Comparison of ENCODE assay signal across 27 mouse cellular contexts in genomic region chr17:56769950-56770349, GRCm38 (mm10).
"Had no signal": no experiment of that assay in that cellular context is flagged by ENCODE, and none has a peak within 500 bp of the region (broad histone marks: within the 10 kb centered on the region; RNA-seq: fewer than 3 reads in every experiment).

Gene Prr22 (plus strand): TSS chr17:56770250.

- H3K4me2 ChIP-seq: embryonic facial prominence, embryonic 12.5 days; embryonic facial prominence, embryonic 13.5 days; embryonic facial prominence, embryonic 15.5 days; forebrain, embryonic 12.5 days; forebrain, embryonic 13.5 days; forebrain, embryonic 15.5 days had no signal

- H3K9ac ChIP-seq: embryonic facial prominence, embryonic 12.5 days; embryonic facial prominence, embryonic 13.5 days; embryonic facial prominence, embryonic 15.5 days; forebrain, embryonic 12.5 days; forebrain, embryonic 13.5 days; forebrain, embryonic 15.5 days; forebrain, postnatal 0 days had no signal

- ATAC-seq: forebrain, embryonic 13.5 days; forebrain, embryonic 14.5 days; forebrain, embryonic 15.5 days; forebrain, embryonic 16.5 days; forebrain, postnatal 0 days had no signal

- DNase-seq: cerebellum, adult 8-10 months; cerebellum, adult 9-10 months; cerebellum, adult 9-11 months; cerebellum, postnatal 10 days; cerebellum, postnatal 14 days; cerebellum, postnatal 25 days; cerebellum, postnatal 36 days; embryo, embryonic 11 days; forebrain, postnatal 0 days; gastrocnemius, adult 2 months; gastrocnemius, postnatal 10 days; gastrocnemius, postnatal 14 days; gastrocnemius, postnatal 25 days; gastrocnemius, postnatal 36 days; heart, adult 18-20 months; heart, adult 2 months had no signal

- H3K9me3 ChIP-seq: embryonic facial prominence, embryonic 10.5 days; embryonic facial prominence, embryonic 12.5 days; embryonic facial prominence, embryonic 13.5 days; embryonic facial prominence, embryonic 15.5 days; forebrain, embryonic 10.5 days; forebrain, embryonic 12.5 days; forebrain, embryonic 13.5 days; forebrain, embryonic 15.5 days had no signal

- H3K4me3 ChIP-seq: embryonic facial prominence, embryonic 10.5 days; embryonic facial prominence, embryonic 12.5 days; embryonic facial prominence, embryonic 13.5 days; embryonic facial prominence, embryonic 15.5 days; erythroblast, embryonic 14.5 days; forebrain, embryonic 10.5 days; forebrain, embryonic 12.5 days; forebrain, embryonic 13.5 days; forebrain, embryonic 15.5 days; gastrocnemius, adult 2 months; heart, adult 2 months had no signal

- H3K27me3 ChIP-seq: embryonic facial prominence, embryonic 12.5 days; embryonic facial prominence, embryonic 13.5 days; embryonic facial prominence, embryonic 15.5 days; forebrain, embryonic 12.5 days; forebrain, embryonic 13.5 days; forebrain, embryonic 15.5 days had no signal

- H3K27ac ChIP-seq: embryonic facial prominence, embryonic 10.5 days; embryonic facial prominence, embryonic 12.5 days; embryonic facial prominence, embryonic 13.5 days; embryonic facial prominence, embryonic 15.5 days; forebrain, embryonic 10.5 days; forebrain, embryonic 12.5 days; forebrain, embryonic 13.5 days; forebrain, embryonic 15.5 days; gastrocnemius, adult 2 months; heart, adult 2 months had no signal
